Mouse (Mus musculus) regulatory T cell (primary cell): Measurements from ENCODE around the gene Cox18.

Source experiments
- in situ Hi-C: fragments of 300-600 bp; cut with MboI, MseI; formaldehyde crosslinking; loops from one replicate; pipeline ENCODE4 v1.15.1; 2025; ENCODE audit warnings: high pct_unique_total_duplicates

Cox18 gene

DNA sequence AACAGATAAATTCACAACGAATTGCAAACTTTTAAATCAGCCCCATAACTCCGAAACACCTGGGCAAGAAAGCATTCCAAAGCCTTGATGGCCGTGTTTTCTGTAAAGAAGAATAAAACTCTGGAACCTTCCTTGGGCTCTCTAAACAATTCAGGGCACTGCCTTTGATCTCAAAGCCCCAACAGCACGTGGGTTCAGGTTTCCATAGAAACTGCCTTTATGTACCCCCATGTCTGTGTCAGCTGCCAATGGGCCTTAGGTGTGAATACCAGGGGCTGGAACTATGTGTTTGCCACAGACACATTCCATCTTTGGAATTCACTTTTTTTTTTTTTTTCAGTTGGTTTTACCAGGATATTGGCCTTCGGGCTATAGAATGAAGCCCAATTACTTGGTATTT, 41.0 kb downstream of the Cox18 start:
- in situ Hi-C loops = no loop called here

DNA sequence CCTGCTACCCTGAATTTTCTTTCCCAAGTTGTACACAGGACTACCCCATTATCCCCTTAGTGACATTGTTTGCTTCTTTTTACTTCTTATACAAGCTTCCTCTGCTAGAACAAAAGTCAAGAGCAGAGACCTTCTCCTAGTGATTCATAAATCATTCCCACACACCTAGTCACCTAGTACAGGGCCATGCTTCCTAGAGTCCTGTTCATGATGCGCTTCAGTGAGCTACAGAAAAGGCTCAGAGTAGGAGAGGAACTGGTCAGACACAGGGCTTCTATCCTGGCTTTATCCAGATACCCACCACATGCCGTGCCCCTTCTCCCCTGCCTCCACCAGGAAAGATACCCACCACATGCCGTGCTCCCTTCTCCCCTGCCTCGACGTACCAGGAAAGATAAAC, 44.7 kb downstream of the Cox18 start:
- in situ Hi-C loops = no loop called here

DNA sequence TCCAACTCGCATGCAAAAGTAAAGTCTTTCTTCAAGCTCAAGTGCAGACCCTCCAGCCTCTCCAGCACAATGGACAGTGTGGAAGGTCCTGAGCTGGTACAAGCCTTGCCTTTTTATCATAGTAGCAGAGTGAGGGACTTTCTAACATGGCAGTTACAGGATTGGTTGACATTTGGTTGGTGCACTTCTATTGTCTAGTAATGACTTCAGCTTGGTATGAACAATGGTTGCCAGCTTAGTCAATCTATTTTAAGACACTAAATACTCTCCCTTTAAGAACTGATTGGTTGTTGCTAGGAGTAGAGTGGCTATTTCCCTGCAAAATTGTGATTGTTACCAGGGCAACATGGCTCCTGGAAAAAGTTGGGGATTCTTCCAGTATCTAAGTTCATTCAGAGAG, 45.7 kb downstream of the Cox18 start:
- in situ Hi-C loops = no loop called here
